Mouse (Mus musculus) splenic B cell, adult 2 months (primary cell): ENCODE measurements around the gene Arl6.

ENCODE experiments used
- DNase-seq: peaks from one replicate; pipeline ENCODE4 v3.0.0-alpha.2; 2011; ENCODE audit warnings: low read depth, low spot score
- H3K27me3 ChIP-seq: 2 replicates; pipeline ENCODE4 v1.6.1; 2012; ENCODE audit warnings: mild to moderate bottlenecking, low read length, moderate library complexity, mixed read lengths; ENCODE audit not compliant: control insufficient read depth, poor library complexity, insufficient read depth, severe bottlenecking
- H3K36me3 ChIP-seq: 2 replicates; pipeline ENCODE4 v1.6.1; 2012; ENCODE audit warnings: mild to moderate bottlenecking, low read length, moderate library complexity, mixed read lengths; ENCODE audit not compliant: control insufficient read depth, poor library complexity, insufficient read depth, severe bottlenecking

Arl6 gene

DNA sequence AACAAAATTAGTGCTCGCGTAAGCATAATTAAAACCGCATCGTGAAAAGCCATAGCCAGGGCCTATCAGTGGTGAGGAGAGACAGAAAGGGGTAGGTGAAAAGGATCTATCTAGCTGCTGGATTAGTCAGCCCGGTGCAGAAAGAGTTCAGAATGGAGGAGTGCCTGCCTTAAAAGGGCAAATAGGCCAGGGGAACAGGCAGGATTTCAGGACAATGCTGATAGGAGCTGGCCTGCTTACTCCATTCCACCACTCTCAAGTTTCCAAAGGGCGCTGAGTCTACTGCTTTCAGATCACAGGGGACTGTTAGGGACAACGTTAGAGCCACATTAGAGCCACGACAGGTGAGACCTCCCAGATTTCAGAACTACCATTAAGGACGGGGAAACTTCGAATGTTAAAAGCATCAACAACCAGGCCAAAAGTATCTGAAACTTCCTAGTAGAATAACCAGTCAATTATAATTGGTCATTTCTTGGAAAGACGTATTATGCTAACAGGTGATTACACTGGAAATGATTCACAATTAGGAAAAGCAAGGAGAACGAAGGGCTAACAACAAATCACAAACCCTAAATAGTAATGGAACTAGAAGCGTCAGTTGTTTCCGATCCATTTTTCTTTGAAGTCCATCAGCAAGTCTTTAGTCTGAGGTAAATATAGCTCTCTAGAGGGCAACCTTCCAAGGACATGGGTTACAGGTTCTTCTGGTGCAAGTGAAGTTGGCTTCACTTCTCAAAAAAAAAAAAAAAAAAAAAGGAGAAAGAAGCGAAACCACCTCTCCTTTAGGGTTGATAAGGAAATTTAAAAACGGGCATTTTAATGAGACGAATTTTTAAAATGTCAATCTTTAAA, 39.6 kb downstream of the Arl6 start:
- DNase-seq = peak; percentile 7
- no peaks in the 10 kb centered on the region for H3K27me3 ChIP-seq
- no peaks in the 10 kb centered on the region for H3K36me3 ChIP-seq

DNA sequence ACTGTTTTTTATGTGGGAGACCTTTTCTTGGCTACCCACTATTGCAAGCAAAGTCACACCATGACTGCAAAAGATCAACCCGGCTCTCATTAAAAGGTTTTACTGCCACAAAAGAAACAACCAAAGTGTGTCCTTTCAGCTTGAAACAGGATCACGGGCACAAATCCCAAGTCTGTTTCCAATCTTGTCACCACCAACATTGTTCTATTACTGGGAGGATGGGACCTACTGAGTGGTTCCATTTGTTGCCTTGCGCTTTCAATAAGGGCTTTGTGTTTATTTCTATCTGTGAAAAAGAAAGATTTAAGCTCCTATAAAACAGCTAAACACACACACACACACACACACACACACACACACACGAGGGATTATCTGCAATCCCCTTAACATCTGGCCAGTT, 40.2 kb downstream of the Arl6 start:
- H3K27me3 ChIP-seq = no peaks in the 10 kb centered on the region
- H3K36me3 ChIP-seq = no peaks in the 10 kb centered on the region
- DNase-seq = no peak

DNA sequence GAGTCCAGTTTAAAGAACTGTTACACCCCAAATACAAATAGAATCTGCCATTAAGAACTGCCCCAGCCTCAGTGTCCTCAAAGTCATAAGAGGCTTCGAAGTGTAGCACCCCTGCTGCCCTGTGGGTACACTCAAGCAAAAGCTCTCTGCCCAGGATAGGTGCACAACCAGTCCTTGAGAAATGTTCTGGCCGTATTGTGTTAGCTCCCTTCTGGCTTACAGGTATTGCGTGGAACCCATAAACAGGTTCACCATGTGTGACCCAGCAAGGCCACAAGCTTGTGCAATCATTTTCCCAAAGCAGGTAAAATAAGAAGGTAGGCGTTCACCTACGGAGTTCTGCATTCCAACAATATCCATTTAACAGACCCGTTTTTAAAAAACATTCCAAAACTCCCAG, 41.9 kb downstream of the Arl6 start:
- no peak for DNase-seq
- Histone ChIP-seq H3K36me3 (no peaks in the 10 kb centered on the region), H3K27me3 (no peaks in the 10 kb centered on the region)

DNA sequence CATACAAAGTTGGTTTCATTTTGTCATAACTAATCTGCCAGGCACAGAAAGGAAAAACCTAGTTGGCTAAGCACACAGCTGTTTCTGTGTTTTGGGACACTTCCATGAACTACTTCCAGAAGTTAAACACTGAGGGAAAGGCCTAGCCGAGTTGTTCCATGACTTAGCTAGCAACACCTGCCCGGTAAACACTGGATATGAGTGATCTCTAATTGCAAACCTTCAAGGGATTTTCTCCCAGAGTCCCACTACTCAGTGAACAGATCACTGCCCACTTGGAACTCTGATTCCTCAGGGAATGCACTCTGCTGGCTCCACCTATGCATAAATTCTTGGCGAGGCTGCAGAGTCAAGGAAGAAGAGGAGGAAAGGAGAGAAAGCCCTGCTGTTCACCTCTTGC, 44.5 kb downstream of the Arl6 start:
- Histone ChIP-seq H3K27me3 (no peaks in the 10 kb centered on the region), H3K36me3 (no peaks in the 10 kb centered on the region)
- no peak for DNase-seq

DNA sequence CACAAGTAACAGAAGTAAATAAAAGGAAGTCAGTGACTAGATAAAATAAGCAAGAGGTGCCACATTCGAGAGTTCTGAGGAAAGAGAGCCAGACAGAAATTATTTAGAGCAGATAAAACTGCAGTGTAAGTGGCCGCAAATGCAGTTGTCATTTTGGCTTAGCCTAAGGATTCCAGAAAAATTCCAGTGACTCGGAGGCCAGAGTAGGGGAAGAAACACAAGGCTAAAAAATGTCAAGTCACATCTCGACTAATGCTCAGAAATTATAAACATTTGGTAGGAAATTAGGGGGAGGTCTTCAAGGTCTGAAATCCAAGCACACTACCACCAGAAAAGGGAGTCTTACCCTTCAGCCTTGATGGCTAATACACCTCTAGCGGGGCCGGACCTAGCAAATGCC, 48.4 kb downstream of the Arl6 start:
- H3K36me3 ChIP-seq = no peaks in the 10 kb centered on the region
- H3K27me3 ChIP-seq = no peaks in the 10 kb centered on the region

DNA sequence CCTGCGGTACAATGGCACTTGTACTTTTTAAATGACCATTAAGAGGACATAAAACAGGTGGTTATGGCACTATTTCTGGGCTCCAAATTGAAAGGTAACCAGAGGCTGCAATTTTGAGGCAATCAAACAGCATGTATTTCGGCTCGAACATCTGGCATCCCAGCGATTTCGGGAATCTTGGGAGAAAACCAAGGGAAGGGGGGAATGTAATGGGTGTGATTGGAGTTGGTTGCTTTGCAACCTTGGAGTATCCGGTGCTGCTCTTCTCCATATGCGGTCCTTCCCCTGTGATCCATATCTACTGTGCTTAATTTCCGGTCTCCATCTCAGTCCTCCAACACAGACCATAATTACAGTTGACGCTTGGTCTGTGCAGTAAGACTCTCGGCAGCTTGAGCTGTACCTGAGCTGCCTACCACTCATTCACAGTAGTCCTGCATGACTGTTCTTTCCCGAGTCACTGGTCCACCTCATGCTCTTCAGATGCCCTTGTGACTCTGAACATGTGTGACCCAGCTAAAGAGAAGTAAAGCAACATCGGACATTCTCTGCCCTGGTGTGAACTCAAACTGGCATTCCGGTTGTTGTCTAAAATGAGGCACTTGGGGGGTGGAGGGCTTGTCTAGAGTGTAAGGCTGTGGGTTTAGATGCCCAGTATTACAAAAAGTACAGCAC, 50.7 kb downstream of the Arl6 start:
- Histone ChIP-seq H3K27me3 (no peaks in the 10 kb centered on the region), H3K36me3 (no peaks in the 10 kb centered on the region)
- no peak for DNase-seq

More for the DNA sequence above, 48.4 kb downstream of the Arl6 start:
- DNase-seq = no peak

DNA sequence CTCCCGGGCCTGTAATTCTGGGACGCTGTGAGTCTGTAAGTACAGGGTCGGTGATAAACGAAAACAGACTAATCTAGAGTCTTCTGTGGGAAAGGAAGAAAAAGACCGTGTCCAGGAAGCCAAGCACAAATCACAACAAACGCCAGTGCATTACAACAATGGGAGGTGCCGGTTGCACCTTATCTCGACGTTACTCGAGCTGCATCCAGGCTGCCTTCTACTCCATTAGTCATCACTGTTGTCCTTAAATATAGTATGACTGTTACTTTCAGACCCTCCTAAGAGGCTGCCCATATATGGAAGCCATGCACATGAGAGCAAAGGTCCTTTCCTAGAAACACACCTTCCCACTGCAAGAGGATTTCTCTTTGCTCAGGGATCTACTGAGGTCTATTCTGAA, 51.4 kb downstream of the Arl6 start:
- DNase-seq = no peak
- H3K36me3 ChIP-seq = no peaks in the 10 kb centered on the region
- H3K27me3 ChIP-seq = no peaks in the 10 kb centered on the region

DNA sequence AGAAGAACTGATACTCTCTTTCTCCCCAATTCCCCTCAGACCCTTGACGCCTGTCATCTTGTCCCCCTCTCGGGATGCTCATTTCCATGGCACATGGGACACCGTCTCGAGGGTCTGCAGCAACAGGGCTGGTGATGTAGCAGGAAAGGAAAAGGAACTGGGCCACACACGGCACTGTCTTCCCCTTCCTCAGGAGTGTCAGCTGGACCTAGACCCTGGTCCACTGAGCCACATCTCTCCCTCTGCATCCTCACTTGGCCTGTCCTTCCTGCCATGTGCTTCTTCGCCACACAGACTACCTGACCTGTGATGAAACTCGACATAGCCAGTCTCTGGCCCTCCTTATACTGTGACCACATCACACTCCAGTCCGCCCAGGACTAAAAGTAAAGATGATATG, 52.3 kb downstream of the Arl6 start:
- no peaks in the 10 kb centered on the region for H3K27me3 ChIP-seq

DNA sequence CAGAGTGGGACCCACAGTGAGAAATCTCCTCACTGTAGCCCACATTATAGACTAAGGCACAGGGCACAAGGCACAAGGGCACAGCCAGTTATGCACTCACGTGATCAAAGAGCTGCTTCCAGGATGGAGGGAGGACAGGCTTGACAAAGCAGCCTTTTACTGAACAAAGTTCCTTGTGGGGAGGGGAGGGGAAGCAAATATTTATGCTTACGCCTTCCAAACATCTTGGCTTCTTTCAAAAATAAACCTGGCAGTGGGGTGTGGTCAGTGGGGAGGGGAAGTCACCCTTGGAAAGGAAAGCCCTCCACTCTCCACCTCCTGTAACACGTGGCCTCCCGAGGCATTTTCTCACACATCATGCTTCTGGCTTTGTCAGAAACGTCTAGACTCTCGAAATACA, 52.9 kb downstream of the Arl6 start:
- Histone ChIP-seq H3K27me3 (no peaks in the 10 kb centered on the region), H3K36me3 (no peaks in the 10 kb centered on the region)
- no peak for DNase-seq

More for the DNA sequence above, 52.3 kb downstream of the Arl6 start:
- no peaks in the 10 kb centered on the region for H3K36me3 ChIP-seq
- DNase-seq = no peak

DNA sequence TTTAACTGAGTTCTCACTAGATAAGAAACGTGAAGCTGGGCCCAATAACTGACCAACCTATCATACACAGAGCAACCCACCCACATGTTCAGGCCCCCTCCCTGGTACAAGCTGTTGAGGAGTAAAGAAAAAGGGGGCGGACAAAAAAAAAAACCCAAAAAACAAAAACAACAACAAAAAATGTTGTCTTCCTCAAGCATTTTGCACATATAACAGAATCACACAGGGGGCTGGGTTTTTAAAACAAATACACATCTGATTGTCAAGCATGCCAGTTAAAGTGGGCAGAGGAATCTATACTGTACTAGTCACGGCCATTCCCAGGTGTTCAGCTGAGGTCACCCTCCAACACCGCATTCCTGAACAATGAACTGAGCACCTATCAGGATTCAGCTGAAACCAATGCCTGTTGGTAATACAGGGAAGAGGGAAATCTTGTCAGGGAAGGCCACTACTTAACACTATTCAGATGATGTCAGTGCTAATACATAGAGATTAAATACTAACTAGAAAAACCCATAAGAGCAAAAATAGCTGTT, 53.4 kb downstream of the Arl6 start:
- H3K27me3 ChIP-seq = no peaks in the 10 kb centered on the region
- no peaks in the 10 kb centered on the region for H3K36me3 ChIP-seq
- no peak for DNase-seq

DNA sequence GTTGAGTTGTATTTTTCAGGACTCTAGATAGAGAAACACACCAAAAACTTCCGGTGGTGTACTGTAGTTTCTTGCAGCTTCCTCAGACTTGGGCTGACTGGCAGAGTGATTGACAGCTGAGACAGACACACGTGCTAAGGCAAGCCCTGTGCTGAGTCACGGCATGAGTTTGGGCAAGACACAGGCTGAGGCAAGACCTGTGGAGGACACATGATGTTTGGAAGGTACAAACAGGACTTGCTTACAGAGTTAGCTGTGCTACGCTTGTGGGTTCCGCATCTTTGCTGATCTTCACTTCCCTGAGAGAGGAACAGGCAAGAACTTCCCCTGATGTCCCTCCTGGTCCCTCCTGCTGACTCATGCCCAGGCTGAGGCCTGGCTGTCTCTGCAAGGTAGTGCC, 55.7 kb downstream of the Arl6 start:
- DNase-seq = no peak
- no peaks in the 10 kb centered on the region for H3K27me3 ChIP-seq
- H3K36me3 ChIP-seq = no peaks in the 10 kb centered on the region

DNA sequence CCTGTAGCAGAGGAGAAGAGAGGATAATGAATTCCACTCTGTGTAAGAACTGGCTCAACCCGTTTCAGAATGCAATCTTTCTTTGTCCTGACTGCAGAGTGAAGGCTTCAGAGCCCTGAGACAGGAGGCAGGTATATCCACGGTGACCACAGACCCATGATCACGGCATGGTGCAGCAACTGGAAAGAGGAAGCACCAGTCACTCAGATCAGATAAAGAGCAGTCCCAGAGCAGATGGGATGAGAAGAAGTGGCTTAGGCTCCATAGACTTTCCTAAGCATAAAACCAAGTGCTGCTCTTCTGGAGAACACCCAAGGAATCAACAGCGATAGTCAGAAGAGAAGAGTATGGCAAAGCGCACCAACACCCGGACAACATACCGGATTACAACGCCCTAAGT, 60.0 kb downstream of the Arl6 start:
- DNase-seq = no peak
- Histone ChIP-seq H3K27me3 (no peaks in the 10 kb centered on the region), H3K36me3 (no peaks in the 10 kb centered on the region)

DNA sequence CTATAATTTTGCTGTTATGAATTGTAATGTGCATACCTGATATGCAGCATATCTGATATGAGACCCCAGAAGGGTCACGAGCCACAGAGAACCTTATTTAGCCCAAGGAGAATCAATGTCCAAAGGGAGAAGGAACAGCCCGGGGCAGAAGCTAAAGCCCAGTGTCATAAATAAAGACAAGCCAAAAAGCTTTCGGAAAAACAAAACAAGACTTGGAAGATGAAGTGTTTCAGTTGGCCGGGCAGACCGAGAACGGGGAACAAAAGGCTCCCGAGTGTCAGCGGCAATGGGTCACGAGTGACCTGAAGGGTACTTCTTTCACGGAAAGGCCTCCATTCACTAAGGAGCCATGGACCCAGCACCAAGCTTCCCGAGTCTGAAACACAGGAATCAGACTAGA, 65.2 kb downstream of the Arl6 start:
- H3K36me3 ChIP-seq = no peaks in the 10 kb centered on the region
- H3K27me3 ChIP-seq = no peaks in the 10 kb centered on the region
- DNase-seq = no peak

DNA sequence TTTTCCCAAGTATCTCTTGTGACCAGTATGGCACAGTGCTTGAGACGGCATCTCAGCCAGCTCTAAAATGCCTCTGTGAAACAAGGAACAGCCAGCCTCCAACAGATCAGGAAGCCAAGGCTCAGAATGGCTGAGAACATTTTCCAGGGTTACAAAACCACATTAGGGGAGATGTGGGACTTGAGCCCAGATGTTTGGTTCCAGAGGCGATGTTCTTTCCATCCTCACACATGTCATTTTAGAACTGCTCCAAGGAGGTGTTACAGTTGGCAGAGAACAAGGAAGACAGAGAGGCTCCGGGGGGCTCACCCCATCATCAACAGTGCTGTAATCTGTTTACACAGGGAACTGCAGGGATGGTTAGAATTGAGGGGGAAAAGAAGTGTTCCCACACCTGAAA, 66.5 kb downstream of the Arl6 start:
- Histone ChIP-seq H3K36me3 (no peaks in the 10 kb centered on the region), H3K27me3 (no peaks in the 10 kb centered on the region)
- no peak for DNase-seq

DNA sequence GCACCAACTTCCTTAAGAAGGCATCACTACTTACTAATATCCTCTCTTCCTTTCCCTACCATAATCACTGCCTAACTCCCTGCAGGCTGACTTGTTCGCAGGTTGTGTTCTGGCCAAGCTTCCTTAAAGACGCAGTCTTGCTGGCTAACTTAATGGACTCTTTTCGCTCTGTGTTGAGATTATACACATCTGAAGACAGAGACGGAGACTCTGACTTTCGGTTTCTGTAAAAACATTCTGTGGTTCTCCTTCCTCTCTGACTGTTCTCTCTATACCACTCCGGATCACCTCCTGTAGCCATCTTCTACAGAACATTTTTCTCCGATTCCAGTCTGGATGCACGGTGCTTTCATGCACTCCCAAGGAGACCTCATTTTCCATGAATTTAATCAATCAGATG, 68.4 kb downstream of the Arl6 start:
- DNase-seq = peak; percentile 2

More for the DNA sequence above, 68.4 kb downstream of the Arl6 start:
- Histone ChIP-seq H3K36me3 (no peaks in the 10 kb centered on the region), H3K27me3 (no peaks in the 10 kb centered on the region)
